Mouse (Mus musculus): Measurements from ENCODE around the gene Olfr263.
"Not testable (repeated sequence)": the region's sequence is repeated elsewhere in the genome, so short reads cannot be mapped to it uniquely, and the experiment has no call there.

The Olfr263 gene

GRCm38 (mm10) chr13:21129339-21129738 lies at the start of gene Olfr263:
Gene Olfr263 (plus strand): TSS chr13:21129639.
- not testable (repeated sequence) for DNase-seq (ENCODE audit: extremely low read depth, low read depth, low spot score)

- no peak for DNase-seq (ENCODE audit: extremely low read depth, low read depth, low spot score)
Observed at GRCm38 (mm10) chr13:21082686-21083085, 46.8 kb upstream of the Olfr263 start.

- DNase-seq (ENCODE audit: extremely low read depth, low read depth, low spot score), result no peak
Observed at GRCm38 (mm10) chr13:21109759-21110158, 19.7 kb upstream of the Olfr263 start.

DNA sequence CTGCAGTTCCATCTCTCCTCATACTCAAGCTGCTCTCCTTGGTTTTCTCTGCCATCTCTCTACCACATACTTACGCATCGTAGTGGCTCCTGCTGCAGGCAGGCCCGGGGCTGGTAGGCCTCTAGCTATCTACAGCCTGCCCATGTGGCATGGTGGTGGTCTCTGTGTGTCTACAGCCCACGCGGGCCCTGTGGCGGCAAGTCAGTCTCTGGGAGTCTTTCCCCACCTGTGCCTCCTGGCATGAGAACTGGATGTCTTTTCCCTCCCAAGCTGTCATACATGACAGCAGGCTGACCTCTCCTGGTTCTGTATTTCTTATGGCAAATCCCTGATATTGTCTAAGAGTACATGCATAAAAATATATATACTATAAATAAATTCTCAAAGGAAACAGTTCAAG lies 19.0 kb upstream of the Olfr263 start:
- DNase-seq (ENCODE audit: extremely low read depth, low read depth, low spot score), result no peak

DNA sequence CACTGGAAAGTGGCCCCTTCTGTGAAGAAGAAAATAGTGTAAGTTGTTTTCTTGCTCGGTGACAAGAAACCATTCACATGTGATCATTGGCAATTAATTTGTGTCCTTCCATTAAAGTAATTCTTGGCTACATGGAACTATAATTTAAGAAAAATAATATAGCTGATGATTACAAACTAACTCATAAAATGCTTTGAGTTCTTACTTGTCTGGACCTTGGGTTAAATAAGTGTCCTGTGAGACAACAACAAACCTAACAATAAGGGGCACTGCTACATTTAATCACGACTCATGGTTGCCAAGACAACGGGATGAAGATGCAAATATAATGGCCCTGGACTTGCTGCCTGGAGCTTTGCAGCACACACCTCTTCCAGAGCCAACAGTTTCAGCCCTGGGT lies 18.3 kb upstream of the Olfr263 start, which contains the start of gene Olfr1369-ps1:
Gene Olfr1369-ps1 (plus strand): TSS at position 301 of the 400 bp plus-strand sequence.
- DNase-seq (ENCODE audit: extremely low read depth, low read depth, low spot score), result not testable (repeated sequence)

- no peak for DNase-seq (ENCODE audit: extremely low read depth, low read depth, low spot score)
Observed at GRCm38 (mm10) chr13:21114121-21114520, 15.3 kb upstream of the Olfr263 start.

DNA sequence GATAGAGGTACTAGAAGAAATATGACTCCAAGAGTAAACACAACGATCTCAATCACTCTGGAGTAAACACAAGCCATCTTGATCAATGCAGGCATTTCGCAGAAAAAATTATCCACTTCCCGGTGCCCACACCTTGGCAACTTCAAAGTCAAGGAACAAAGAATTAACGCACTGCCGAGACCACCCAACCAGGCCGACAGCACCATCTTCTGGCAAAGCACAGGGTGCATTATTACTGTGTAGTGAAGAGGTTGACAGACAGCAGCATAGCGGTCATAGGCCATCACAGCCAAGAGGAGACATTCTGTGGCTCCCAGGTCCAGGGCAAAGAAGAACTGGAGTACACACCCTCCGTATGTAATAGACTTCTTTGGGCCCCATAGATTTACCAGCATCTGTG lies 13.0 kb downstream of the Olfr263 start:
- DNase-seq (ENCODE audit: extremely low read depth, low read depth, low spot score), result no peak

GRCm38 (mm10) chr13:21145767-21146166 lies 16.3 kb downstream of the Olfr263 start, which contains the start of gene Olfr1368:
Gene Olfr1368 (minus strand): TSS chr13:21145867.
- DNase-seq (ENCODE audit: extremely low read depth, low read depth, low spot score), result no peak

DNA sequence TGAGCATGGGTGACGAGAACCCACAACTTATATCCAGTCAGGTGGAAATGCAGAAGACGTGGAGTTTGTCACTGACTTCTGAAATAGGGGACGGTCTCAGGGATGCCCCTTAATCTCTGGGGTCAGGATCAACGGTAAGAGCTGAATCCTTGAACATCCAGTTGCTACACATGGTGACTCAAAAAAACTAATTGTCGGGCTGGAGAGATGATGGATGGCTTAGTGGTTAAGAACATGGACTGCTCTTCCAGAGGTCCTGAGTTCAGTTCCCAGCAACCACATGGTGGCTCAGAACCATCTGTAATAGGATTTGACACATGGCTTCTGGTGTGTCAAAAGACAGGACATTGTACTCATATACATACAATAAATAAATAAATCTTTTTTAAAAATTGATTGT lies 26.4 kb downstream of the Olfr263 start:
- DNase-seq (ENCODE audit: extremely low read depth, low read depth, low spot score), result no peak

- DNase-seq (ENCODE audit: extremely low read depth, low read depth, low spot score), result no peak
Observed at GRCm38 (mm10) chr13:21158071-21158470, 28.6 kb downstream of the Olfr263 start.

DNA sequence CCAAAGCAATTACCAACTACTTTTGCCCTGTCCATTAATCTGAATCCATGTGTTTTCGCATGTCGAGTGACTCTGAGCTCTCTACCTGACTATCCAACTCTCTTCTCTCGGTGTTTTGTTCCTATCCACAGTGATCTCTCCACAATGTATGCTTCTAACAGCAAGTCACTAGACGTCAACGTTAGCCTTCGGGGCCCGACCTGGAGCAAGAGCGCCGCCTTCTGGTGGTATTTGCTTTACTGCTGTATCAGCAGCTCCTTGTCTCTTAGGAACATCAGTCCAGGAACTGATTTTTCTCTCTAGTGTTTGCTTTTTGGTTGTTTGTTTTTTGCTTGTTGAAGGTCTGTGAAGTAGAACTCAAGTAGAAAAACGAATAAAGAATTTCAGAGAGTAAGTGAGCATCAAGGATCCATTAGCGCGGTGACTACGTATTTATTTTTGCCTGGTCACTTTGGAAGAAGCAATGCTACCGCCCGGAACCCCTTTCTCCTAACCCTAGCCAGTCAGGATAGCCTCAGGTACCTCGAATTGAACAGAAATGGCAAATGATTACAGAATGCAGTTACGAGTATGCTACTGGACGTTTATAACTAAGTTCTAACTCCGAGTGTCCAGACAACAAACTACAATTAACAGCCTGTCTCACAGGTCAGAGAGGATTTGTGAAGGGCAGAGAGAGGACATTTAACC lies 29.5 kb downstream of the Olfr263 start:
- no peak for DNase-seq (ENCODE audit: extremely low read depth, low read depth, low spot score)

DNA sequence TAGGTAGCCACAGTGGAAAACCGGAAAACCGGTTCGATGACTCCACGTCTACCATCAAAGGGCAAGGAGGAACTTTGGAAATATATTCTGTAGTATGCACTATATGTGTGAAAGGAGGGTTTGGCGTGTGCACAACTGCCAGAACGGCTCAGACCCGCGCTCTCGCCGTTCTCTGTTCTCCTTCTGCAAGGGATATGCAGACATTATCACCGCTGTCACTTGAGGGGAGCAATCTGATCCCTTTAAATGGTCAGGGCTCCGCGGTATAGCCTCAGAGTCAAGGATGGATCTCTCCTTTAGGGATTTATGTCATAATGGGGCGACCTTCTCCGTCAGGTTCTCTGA lies 30.0 kb downstream of the Olfr263 start:
- no peak for DNase-seq (ENCODE audit: extremely low read depth, low read depth, low spot score)

DNA sequence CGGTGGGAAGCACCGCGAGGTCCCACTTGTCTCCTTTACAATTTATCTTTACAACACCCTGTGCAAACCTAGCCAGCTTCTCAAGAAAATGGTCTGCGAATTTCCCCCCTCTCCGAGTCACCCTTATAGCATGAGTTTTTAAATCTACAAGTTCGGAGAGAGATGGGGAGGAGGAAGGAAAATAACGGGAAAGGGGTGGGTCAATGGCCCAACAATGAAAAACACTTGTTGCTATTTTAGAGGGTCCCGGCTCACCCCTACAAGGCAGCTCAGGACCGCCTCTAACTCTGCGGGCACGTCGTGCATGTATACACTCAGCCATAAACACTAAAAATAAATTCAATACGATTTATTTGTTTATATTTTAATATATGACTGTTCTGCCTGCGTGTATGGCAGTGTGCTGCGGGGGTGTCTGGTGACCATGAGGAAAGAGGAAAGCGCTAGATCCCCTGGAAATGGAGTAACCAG lies 30.6 kb downstream of the Olfr263 start:
- DNase-seq (ENCODE audit: extremely low read depth, low read depth, low spot score), result no peak

- no peak for DNase-seq (ENCODE audit: extremely low read depth, low read depth, low spot score)
Observed at GRCm38 (mm10) chr13:21160657-21161590, 31.5 kb downstream of the Olfr263 start.

- DNase-seq (ENCODE audit: extremely low read depth, low read depth, low spot score), result no peak
Observed at GRCm38 (mm10) chr13:21161591-21161990, 32.2 kb downstream of the Olfr263 start.

- DNase-seq (ENCODE audit: extremely low read depth, low read depth, low spot score), result no peak
Observed at GRCm38 (mm10) chr13:21162591-21162990, 33.2 kb downstream of the Olfr263 start.

- DNase-seq (ENCODE audit: extremely low read depth, low read depth, low spot score), result no peak
Observed at GRCm38 (mm10) chr13:21166936-21167909, 37.8 kb downstream of the Olfr263 start.

DNA sequence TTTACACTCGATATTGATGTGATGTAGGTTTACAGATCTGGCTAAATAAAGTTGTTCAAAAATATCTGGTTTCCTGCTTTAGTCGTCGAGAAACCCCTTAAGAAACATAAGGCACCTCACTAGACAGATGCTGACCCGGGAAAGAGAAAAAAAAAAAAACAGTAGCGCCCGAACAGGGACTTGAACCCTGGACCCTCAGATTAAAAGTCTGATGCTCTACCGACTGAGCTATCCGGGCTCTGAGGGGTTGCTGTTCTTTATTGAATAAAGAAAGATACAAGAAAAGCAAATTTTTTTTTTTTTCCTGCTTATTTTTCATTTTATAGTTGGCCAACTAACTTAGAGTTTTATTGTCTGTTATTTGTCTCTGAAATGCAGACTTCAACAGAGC lies 38.5 kb downstream of the Olfr263 start:
- no peak for DNase-seq (ENCODE audit: extremely low read depth, low read depth, low spot score)

GRCm38 (mm10) chr13:21168371-21169011 lies 39.1 kb downstream of the Olfr263 start:
- no peak for DNase-seq (ENCODE audit: extremely low read depth, low read depth, low spot score)

DNA sequence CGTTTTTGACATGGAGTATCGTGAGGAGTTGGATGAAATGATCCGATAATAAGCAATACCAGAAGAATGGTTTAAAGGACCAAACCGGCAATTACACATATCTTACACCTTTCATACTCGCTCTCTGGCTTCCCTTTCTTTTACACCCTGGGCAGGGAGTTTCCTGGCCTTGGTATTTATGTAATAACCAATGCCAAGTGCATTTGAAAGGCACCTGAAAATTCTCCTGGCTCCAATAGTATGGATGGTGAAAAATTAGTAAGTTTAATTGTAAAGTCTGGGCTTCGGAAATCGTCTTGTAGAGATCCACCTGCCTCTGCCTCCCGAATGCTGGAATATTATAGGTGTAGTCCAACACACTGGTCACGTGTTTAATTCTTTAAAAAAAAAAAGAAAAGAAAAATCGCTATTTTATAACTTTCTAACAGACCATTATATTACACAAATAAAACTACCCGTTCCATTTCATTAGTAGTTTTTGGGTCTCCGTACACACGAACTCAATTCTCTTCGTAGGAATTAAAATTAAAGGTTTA lies 39.8 kb downstream of the Olfr263 start:
- DNase-seq (ENCODE audit: extremely low read depth, low read depth, low spot score), result no peak
